Mouse (Mus musculus) C3H10T1/2 (cell line): ENCODE data around the gene Olfr1317. TPM values are rescaled to one million over a fixed set of nuclear protein-coding genes. Genes with fewer than 3 reads are reported as not detected.

Experiments used
- polyA plus RNA-seq, 2 experiments: library from polyadenylated mRNA; unstranded; fragments of >200 nt; fragmentation: generic; extraction: Trizol; gene quantifications; one replicate each; pipeline ENCODE4 v1.2.1; 2012; ENCODE audit warnings: missing spikeins in 2 of 2

Olfr1317 gene
- polyA plus RNA-seq, result under 1 TPM in 1 of 2 experiments, not detected in 1; 0.18 TPM

GRCm38 (mm10) chr2:112140029-112140428, at the start of gene Olfr1317:
TSS of gene Olfr1317 (plus strand) at chr2:112140329.

GRCm38 (mm10) chr2:112096681-112097080, 43.4 kb upstream of the Olfr1317 start, which contains the start of gene Olfr1314:
TSS of gene Olfr1314 (minus strand) at chr2:112096781.

GRCm38 (mm10) chr2:112115340-112115739, 24.8 kb upstream of the Olfr1317 start, which contains the start of gene Olfr1315-ps1:
TSS of gene Olfr1315-ps1 (minus strand) at chr2:112115440.

GRCm38 (mm10) chr2:112134877-112135276, 5.3 kb upstream of the Olfr1317 start, which contains the start of gene Olfr1316:
TSS of gene Olfr1316 (minus strand) at chr2:112134977.

GRCm38 (mm10) chr2:112153898-112154297, 13.8 kb downstream of the Olfr1317 start, which contains the start of gene Olfr1318:
TSS of gene Olfr1318 (plus strand) at chr2:112154198.

Other genes starting within 250 kb of the Olfr1317 start
- not detected for gene Olfr1306, start 224.1 kb upstream of the Olfr1317 start, polyA plus RNA-seq
- not detected for gene Olfr1307, start 190.9 kb upstream of the Olfr1317 start, polyA plus RNA-seq
- not detected for gene Olfr1308, start 175.4 kb upstream of the Olfr1317 start, polyA plus RNA-seq
- not detected for gene Olfr1309, start 150.0 kb upstream of the Olfr1317 start, polyA plus RNA-seq
- gene Olfr1310, start 127.6 kb upstream of the Olfr1317 start, polyA plus RNA-seq, result not detected
- gene Olfr1311, start 115.9 kb upstream of the Olfr1317 start, polyA plus RNA-seq, result not detected
- not detected for gene Olfr1312, start 90.1 kb upstream of the Olfr1317 start, polyA plus RNA-seq
- not detected for gene Olfr1313, start 62.5 kb upstream of the Olfr1317 start, polyA plus RNA-seq
- under 1 TPM; 0.02 to 0.08 TPM for gene Olfr1314, start 43.5 kb upstream of the Olfr1317 start, polyA plus RNA-seq
- under 1 TPM in 1 of 2 experiments, not detected in 1; 0.04 TPM for gene Olfr1315-ps1, start 24.9 kb upstream of the Olfr1317 start, polyA plus RNA-seq
- under 1 TPM; 0.02 to 0.08 TPM for gene Olfr1316, start 5.4 kb upstream of the Olfr1317 start, polyA plus RNA-seq
- gene Olfr1318, start 13.9 kb downstream of the Olfr1317 start, polyA plus RNA-seq, result under 1 TPM in 1 of 2 experiments, not detected in 1; 0.18 TPM
- 10 to 100 TPM in 1 of 2 experiments, 1 to 10 TPM in 1; 9.9 to 19.1 TPM for gene Lpcat4, start 99.1 kb downstream of the Olfr1317 start, polyA plus RNA-seq
- gene Nutm1, start 119.0 kb downstream of the Olfr1317 start, polyA plus RNA-seq, result not detected
- 100 to 1,000 TPM; 102 to 154 TPM for gene Nop10, start 121.6 kb downstream of the Olfr1317 start, polyA plus RNA-seq
- gene Slc12a6, start 125.5 kb downstream of the Olfr1317 start, polyA plus RNA-seq, result 1 to 10 TPM in 1 of 2 experiments, under 1 TPM in 1; 0.42 to 5.9 TPM
- gene Gm21985, start 126.0 kb downstream of the Olfr1317 start, polyA plus RNA-seq, result not detected
- 10 to 100 TPM; 56.5 to 98.0 TPM for gene Emc4, start 227.7 kb downstream of the Olfr1317 start, polyA plus RNA-seq
- gene Katnbl1, start 238.9 kb downstream of the Olfr1317 start, polyA plus RNA-seq, result 1 to 10 TPM in 1 of 2 experiments, under 1 TPM in 1; 0.49 to 2.3 TPM